Mouse (Mus musculus) forebrain, embryonic 12.5 days (tissue): ENCODE results near the gene Elk3. TPM values are rescaled to one million over a fixed set of nuclear protein-coding genes. Genes with fewer than 3 reads are reported as not detected.

Experiments used
- ATAC-seq: fragments of 200-750 bp; cut with Nextera tagmentation; 2 replicates; pipeline ENCODE4 v1.8.0; 2017; ENCODE audit warnings: moderate TSS enrichment; ENCODE audit not compliant: low FRiP score
- H3K27ac ChIP-seq: fragments of 300-500 bp; sonication (generic); 2 replicates; pipeline ENCODE4 v1.5.1; 2016; ENCODE audit warnings: mild to moderate bottlenecking
- H3K27me3 ChIP-seq: fragments of 300-500 bp; sonication (generic); 2 replicates; pipeline ENCODE4 v1.6.1; 2016; ENCODE audit warnings: mild to moderate bottlenecking
- H3K36me3 ChIP-seq: fragments of 300-500 bp; sonication (generic); replicated peaks from 2 replicates; pipeline ENCODE4 v1.6.1; 2016; ENCODE audit warnings: mild to moderate bottlenecking
- H3K4me1 ChIP-seq: fragments of 300-500 bp; sonication (generic); 2 replicates; pipeline ENCODE4 v1.6.1; 2016
- H3K4me2 ChIP-seq: fragments of 300-500 bp; sonication (generic); 2 replicates; pipeline ENCODE4 v1.6.1; 2016; ENCODE audit warnings: mild to moderate bottlenecking, moderate library complexity
- H3K4me3 ChIP-seq: fragments of 300-500 bp; sonication (generic); replicated peaks from 2 replicates; pipeline ENCODE4 v1.5.1; 2016; ENCODE audit warnings: mild to moderate bottlenecking
- H3K9ac ChIP-seq: fragments of 300-500 bp; sonication (generic); 2 replicates; pipeline ENCODE4 v1.6.1; 2016; ENCODE audit warnings: mild to moderate bottlenecking
- H3K9me3 ChIP-seq: fragments of 300-500 bp; sonication (generic); 2 replicates; pipeline ENCODE4 v1.6.1; 2016
- WGBS: fragments of 180-500 bp; shearing (Covaris S2); methylation state at CpG from one replicate; pipeline ENCODE4 v1.1.7; 2016; 5-methylcytosine and 5-hydroxymethylcytosine counted together
- polyA plus RNA-seq: library from polyadenylated mRNA; unstranded; fragments of >200 nt; fragmentation: Nextera tagmentation; extraction: Ambion mirVana; gene quantifications from 2 replicates; pipeline ENCODE4 v1.2.1, GENCODE M21; 2016

The Elk3 gene
- polyA plus RNA-seq, 1 experiment from 2014 or later, result 12.6 TPM

DNA sequence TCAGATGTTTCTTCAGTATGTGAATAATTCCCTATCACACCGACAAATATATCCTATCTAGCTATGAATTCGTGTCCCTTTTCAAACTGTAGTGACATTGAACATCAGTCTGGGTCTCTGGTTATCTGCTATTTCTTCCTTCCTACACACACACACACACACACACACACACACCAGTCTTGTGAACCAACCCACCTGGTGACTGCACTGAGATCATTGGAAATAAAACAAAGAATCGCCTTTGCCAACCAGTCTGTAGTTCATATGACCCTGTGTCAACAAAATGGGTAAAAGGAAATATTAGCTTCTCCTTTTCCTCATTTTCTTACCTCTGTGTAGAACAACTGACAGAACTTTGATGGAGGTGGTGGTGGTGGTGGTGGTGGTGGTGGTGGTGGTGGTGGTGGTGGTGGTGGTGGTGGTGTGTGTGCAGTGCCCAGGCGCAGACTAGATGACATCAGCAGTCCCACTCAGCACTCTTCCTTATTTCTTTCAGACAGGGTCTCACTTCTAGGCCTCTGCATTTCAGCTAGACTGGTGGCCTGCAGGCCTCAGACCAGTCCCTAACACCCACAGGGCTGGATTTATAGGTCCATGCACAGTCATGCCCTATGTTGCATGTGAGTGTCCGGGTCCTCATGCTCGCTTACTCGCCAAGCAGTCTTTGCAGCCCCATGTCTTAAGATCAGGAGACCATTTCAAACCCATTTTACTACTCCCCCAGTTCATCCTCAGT lies 64.6 kb downstream of the Elk3 start:
- H3K27ac ChIP-seq, result no peak overlapping the region
- H3K4me3 ChIP-seq, result no peak overlapping the region
- H3K9me3 ChIP-seq, result no peaks in the 10 kb centered on the region
- WGBS, result 98% methylated on average over 7 of the region's 7 CpGs
- no peaks in the 10 kb centered on the region for H3K27me3 ChIP-seq
- H3K4me1 ChIP-seq, result peaks cover 23% of the 10 kb centered on the region
- no peak overlapping the region for H3K4me2 ChIP-seq
- 0 out of 2 replicates have a peak, but pooled peaks cover 6% of the 10 kb centered on the region for H3K36me3 ChIP-seq
- ATAC-seq, result no peak
- no peak overlapping the region for H3K9ac ChIP-seq

DNA sequence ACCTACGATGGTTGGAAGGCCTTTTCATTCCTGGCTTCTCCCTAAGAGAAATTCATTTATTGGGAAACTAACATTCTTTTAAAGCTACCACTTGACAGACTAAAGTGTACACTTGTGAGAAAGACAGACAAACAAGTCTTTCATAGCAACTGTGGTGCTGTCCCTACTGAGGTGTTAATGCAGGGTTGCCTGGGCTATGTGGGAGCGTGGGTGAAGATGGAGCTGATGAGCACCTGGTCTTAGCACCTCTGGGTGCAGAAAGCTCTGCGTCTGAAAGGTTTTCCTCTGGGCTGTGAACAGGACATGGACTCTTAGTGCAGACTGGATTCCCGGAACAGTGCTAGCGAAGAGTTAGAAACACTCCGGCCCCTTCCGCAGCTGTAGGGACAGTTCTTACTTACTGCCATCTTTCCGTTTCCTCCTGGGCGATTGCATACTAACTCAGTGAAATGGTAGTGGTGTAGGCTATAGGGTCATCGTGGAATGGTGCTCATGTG lies 66.7 kb downstream of the Elk3 start:
- Histone ChIP-seq H3K4me1 (peaks cover 10% of the 10 kb centered on the region), H3K27me3 (no peaks in the 10 kb centered on the region), H3K27ac (no peak overlapping the region), H3K4me2 (no peak overlapping the region), H3K9me3 (no peaks in the 10 kb centered on the region), H3K36me3 (peaks cover 19% of the 10 kb centered on the region), H3K9ac (no peak overlapping the region), H3K4me3 (no peak overlapping the region)
- no peak for ATAC-seq
- WGBS, result 89% methylated on average over 10 of the region's 10 CpGs

DNA sequence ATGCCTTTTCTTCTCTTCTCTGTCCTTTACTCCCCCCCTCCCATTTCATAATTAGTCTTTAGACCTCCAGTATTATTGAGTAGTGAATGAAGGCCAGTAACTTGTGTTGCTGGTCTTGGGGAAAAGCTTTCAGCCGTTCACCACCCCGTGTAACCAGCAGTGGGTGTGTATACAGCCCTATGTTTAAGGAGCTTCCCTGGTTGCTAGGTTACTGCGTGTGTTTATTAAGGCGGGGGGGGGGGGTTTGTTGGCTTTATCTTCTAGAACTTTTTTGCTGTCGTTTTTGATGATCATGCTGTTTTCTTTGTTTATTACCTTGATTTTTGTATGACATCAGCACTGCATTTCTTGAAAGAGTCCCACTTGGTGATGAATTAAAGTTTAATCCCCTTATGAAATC lies 68.1 kb downstream of the Elk3 start:
- Histone ChIP-seq H3K4me3 (no peak overlapping the region), H3K36me3 (peaks cover 30% of the 10 kb centered on the region), H3K9ac (no peak overlapping the region), H3K27ac (no peak overlapping the region), H3K27me3 (no peaks in the 10 kb centered on the region), H3K9me3 (no peaks in the 10 kb centered on the region), H3K4me1 (peaks cover 8% of the 10 kb centered on the region), H3K4me2 (no peak overlapping the region)
- 2% methylated on average over 5 of the region's 5 CpGs for WGBS
- no peak for ATAC-seq

DNA sequence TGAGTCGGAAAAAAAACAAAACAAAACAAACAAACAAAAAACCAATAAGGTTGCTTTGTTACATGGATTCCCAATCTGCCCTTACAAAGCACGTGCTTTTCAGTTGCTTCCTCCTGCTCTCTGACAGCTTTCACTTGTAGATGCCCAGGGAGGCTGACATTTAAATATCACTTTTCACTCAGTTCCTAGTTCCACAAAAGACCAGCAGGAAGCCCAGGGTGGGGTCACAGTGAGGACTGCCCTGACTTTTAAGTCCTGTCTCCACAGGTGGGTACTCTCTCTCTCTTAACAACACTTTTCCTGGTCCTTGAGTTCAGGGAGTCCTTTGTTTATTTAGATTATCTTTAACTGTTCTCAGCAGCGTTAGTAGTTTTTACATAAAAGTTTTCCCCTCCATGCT lies 68.7 kb downstream of the Elk3 start:
- WGBS, result 7% methylated on average over 3 of the region's 3 CpGs
- peaks cover 31% of the 10 kb centered on the region for H3K36me3 ChIP-seq
- no peak for ATAC-seq

DNA sequence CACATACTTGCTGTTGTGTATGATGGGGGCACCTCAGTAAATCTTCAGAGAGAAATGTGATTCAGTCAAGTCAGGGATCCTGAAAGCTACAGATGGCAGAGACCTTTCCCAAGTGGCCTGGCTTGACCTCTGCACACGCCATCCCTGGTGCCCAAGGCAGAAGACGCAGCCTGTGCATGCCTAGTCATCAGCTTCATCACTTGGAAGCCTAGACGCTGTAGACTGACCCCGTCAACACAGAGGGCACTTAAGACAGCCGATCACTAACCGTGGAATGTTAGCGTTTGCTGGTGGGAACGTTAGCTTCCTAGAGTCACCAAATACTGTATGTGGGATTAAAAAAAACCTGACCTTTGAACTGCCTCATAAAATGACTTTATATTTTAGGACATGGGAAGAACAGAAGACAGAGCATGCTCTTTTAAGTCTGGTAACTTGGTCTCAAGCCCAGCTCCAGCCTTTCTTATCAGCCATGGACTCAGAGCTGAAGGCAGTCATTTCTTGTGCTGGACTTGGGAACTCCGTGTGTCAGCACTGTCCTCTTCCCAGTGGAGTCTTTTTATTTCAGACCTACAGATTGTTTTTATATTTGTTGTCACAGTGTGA lies 71.6 kb downstream of the Elk3 start:
- Histone ChIP-seq H3K9ac (no peak overlapping the region), H3K4me1 (peaks cover 6% of the 10 kb centered on the region; the same call in 1 of the 2 replicates), H3K27ac (no peak overlapping the region), H3K9me3 (no peaks in the 10 kb centered on the region), H3K36me3 (peaks cover 48% of the 10 kb centered on the region), H3K4me3 (no peak overlapping the region), H3K27me3 (no peaks in the 10 kb centered on the region), H3K4me2 (no peak overlapping the region)
- no peak for ATAC-seq
- 94% methylated on average over 9 of the region's 9 CpGs for WGBS

More for the DNA sequence above, 68.7 kb downstream of the Elk3 start:
- Histone ChIP-seq H3K4me3 (no peak overlapping the region), H3K9me3 (no peaks in the 10 kb centered on the region), H3K27me3 (no peaks in the 10 kb centered on the region), H3K27ac (no peak overlapping the region), H3K4me1 (peaks cover 6% of the 10 kb centered on the region; the same call in 1 of the 2 replicates), H3K4me2 (no peak overlapping the region), H3K9ac (no peak overlapping the region)

DNA sequence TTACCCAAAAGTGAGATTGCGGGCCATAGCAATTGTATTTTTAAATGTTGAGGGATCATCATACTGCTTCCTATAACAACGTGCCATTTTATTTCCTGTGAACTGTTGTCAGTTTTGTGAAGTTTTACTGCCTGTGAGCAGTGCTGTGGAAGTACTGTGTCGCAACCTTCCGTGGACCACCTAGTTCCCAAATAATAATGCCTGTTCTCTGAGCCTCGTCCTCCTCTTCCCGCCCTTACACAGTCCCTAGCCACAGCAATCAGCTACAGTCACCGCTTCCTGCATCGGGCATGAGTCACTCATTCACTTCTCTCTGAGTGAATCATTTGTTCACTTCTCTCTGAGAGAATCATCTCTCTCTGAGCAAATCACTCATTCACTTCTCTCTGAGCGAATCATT lies 76.2 kb downstream of the Elk3 start:
- no peak for ATAC-seq
- WGBS, result 92% methylated on average over 9 of the region's 9 CpGs
- H3K36me3 ChIP-seq, result peaks cover 56% of the 10 kb centered on the region

DNA sequence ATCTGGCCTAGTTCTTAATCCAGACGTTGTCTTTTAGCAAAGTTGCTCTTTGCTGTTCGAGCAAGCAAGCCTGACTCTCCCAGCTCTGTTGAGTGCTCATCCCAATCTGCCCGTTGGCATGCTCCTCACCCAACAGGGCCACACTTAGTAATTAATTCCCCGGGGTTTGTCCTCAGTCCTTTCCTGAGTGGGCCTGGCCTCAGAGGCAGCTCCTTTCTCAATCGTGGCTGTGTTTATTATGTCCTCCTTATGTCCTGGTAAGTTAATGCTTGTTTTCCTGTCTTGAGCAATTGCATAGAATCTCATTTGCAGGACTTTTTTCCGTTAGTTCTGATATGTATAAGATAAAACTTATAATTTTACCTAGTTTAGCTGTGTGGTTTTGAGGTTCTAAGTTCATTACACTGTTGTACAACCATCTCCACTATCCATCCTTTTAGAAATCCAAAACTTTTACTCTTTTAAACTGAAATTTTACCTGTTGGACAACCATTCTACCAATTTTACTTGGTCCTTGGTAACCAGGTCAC lies 77.2 kb downstream of the Elk3 start:
- no peak overlapping the region for H3K27ac ChIP-seq
- WGBS, result 90% methylated on average over 6 of the region's 6 CpGs
- H3K4me3 ChIP-seq, result no peak overlapping the region
- no peaks in the 10 kb centered on the region for H3K9me3 ChIP-seq
- H3K27me3 ChIP-seq, result no peaks in the 10 kb centered on the region
- H3K4me1 ChIP-seq, result no peaks in the 10 kb centered on the region
- no peak for ATAC-seq
- H3K9ac ChIP-seq, result no peak overlapping the region
- no peak overlapping the region for H3K4me2 ChIP-seq
- peaks cover 49% of the 10 kb centered on the region for H3K36me3 ChIP-seq

More for the DNA sequence above, 76.2 kb downstream of the Elk3 start:
- H3K27me3 ChIP-seq, result no peaks in the 10 kb centered on the region
- no peaks in the 10 kb centered on the region for H3K4me1 ChIP-seq
- H3K9me3 ChIP-seq, result no peaks in the 10 kb centered on the region
- no peak overlapping the region for H3K9ac ChIP-seq
- no peak overlapping the region for H3K4me2 ChIP-seq
- H3K4me3 ChIP-seq, result no peak overlapping the region
- H3K27ac ChIP-seq, result no peak overlapping the region

DNA sequence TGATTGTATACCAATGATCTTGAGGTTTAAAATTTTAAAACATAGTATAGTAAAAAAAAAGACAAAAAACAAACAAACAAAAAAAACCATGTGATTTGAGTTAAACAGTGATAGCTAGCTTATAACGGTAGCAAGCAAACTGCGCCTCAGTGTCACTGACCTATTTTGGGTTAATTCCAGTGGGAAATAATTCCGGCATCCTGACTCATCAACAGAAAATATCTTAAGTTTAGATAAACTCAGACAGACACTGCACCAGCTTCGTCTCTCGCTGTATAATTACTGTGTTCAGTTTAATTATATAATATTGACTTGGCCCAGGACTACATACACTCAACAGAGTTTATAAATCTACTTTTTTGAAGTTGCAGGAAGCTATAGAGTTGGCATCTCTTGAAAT lies 79.0 kb downstream of the Elk3 start:
- no peaks in the 10 kb centered on the region for H3K27me3 ChIP-seq
- H3K4me3 ChIP-seq, result no peak overlapping the region
- no peak overlapping the region for H3K27ac ChIP-seq
- WGBS, result 95% methylated on average over 5 of the region's 5 CpGs
- H3K4me1 ChIP-seq, result no peaks in the 10 kb centered on the region; the same call in 1 of the 2 replicates
- no peak for ATAC-seq
- H3K9me3 ChIP-seq, result no peaks in the 10 kb centered on the region
- no peak overlapping the region for H3K9ac ChIP-seq
- H3K4me2 ChIP-seq, result no peak overlapping the region
- peaks cover 42% of the 10 kb centered on the region for H3K36me3 ChIP-seq

DNA sequence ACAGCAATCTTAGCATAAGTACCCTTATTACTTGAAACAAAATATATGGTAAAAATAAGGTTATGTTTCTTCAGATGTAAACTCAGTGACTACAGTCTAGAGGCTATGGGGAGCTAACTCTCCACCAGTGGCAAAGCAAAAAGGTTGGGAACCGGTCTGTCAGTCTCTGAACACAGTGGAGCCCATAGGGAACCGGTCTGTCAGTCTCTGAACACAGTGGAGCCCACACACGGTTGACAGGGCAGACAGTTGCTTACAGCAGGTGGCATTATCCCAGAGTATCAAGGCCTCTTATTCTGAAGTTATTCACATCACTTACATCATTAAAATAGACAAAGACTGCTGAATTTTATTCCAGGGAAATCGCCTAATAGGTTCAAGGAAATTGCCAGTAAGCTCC lies 79.4 kb downstream of the Elk3 start:
- peaks cover 45% of the 10 kb centered on the region for H3K36me3 ChIP-seq
- no peaks in the 10 kb centered on the region for H3K27me3 ChIP-seq
- no peak overlapping the region for H3K4me2 ChIP-seq
- no peaks in the 10 kb centered on the region; the same call in 1 of the 2 replicates for H3K4me1 ChIP-seq
- WGBS, result 59% methylated on average over 4 of the region's 4 CpGs
- ATAC-seq, result no peak
- H3K9ac ChIP-seq, result no peak overlapping the region
- no peaks in the 10 kb centered on the region for H3K9me3 ChIP-seq
- H3K27ac ChIP-seq, result no peak overlapping the region
- H3K4me3 ChIP-seq, result no peak overlapping the region

DNA sequence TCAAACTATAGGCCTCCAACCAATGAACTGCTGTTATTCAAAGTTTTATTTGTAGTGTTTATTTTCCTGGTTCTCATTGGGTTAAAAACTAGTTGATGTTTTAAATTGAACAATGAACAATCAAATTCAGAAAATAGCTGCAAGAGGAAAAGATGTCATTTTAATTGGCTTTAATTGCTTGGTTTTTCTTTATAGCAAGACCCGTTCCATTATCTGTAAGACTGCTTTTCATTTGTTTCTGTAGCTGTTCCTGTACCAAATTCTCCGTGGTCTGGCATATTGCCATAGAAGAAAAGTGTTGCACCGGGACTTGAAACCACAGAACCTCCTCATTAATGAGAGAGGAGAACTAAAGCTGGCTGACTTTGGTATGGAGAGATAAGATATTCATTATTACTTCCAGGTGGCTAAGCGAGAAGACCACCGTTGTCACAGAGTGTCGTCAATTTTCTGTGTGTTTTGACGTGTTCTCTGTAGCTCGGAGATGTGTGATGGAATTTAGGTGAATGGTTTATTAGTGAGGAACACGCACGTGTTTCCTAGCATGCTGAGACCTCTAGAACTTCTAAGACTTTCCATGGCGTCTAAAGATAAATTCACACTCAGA lies 82.4 kb downstream of the Elk3 start:
- Histone ChIP-seq H3K4me2 (no peak overlapping the region), H3K27ac (no peak overlapping the region), H3K27me3 (no peaks in the 10 kb centered on the region), H3K4me1 (no peaks in the 10 kb centered on the region; the same call in 1 of the 2 replicates), H3K9ac (no peak overlapping the region), H3K9me3 (no peaks in the 10 kb centered on the region), H3K36me3 (peaks cover 29% of the 10 kb centered on the region), H3K4me3 (no peak overlapping the region)
- ATAC-seq, result no peak
- 70% methylated on average over 11 of the region's 11 CpGs for WGBS

DNA sequence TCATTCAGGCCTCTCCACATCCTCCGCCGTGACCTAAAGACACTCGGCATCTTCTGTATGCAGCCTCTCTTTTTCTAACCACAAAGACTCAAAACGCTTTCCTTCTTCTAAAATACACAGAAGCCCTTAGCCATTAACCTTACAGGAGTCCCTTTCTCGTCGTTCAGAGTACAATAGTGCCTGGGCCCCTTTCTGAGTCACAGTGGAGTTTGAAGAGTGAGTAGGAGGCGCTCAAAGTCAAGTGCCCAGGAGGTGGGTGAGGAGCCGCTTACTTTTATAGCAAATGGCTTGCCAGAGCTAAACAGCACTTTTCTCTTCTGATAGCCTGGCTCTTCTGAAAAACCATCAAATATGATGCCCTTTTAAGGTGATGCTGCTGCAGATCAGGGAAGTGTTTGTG lies 83.0 kb downstream of the Elk3 start:
- no peak overlapping the region for H3K9ac ChIP-seq
- H3K27me3 ChIP-seq, result no peaks in the 10 kb centered on the region
- H3K4me2 ChIP-seq, result no peak overlapping the region
- WGBS, result 52% methylated on average over 8 of the region's 8 CpGs
- no peak for ATAC-seq
- peaks cover 24% of the 10 kb centered on the region for H3K36me3 ChIP-seq
- no peaks in the 10 kb centered on the region; the same call in 1 of the 2 replicates for H3K4me1 ChIP-seq
- no peak overlapping the region for H3K27ac ChIP-seq
- H3K4me3 ChIP-seq, result no peak overlapping the region
- H3K9me3 ChIP-seq, result no peaks in the 10 kb centered on the region

DNA sequence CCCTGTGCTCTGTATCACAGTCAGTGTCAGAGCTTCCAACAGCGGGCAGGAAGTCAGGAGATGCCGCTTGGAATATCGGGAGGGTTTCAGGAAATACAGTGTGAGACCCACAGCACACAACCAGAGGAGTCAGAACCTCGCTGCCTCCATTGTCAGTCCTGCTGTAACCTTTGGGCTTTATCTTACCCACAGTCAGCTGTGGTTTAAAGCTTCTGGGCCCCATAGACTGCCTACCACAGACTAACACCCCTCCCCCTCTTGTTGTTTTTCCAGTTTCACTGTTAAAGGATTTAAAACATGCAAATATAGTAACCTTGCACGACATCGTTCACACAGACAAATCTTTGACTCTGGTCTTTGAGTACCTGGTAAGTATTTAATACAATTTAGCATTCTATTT lies 85.2 kb downstream of the Elk3 start:
- H3K4me1 ChIP-seq, result no peaks in the 10 kb centered on the region; the same call in 1 of the 2 replicates
- H3K9me3 ChIP-seq, result no peaks in the 10 kb centered on the region
- no peaks in the 10 kb centered on the region for H3K27me3 ChIP-seq
- H3K4me2 ChIP-seq, result no peak overlapping the region
- no peak overlapping the region for H3K27ac ChIP-seq
- 82% methylated on average over 6 of the region's 6 CpGs for WGBS
- ATAC-seq, result no peak
- peaks cover 20% of the 10 kb centered on the region for H3K36me3 ChIP-seq
- no peak overlapping the region for H3K4me3 ChIP-seq
- H3K9ac ChIP-seq, result no peak overlapping the region
